Mouse (Mus musculus) ES-E14 (cell line): ENCODE measurements around the gene Copg1.

Experiments
- HCFC1 ChIP-seq: IDR thresholded peaks from 2 replicates; pipeline ENCODE4 v1.6.1; 2012; ENCODE audit warnings: low read length, inconsistent platforms, borderline replicate concordance; ENCODE audit not compliant: insufficient read depth
- ZNF384 ChIP-seq: IDR thresholded peaks from 2 replicates; pipeline ENCODE4 v1.6.1; 2012; ENCODE audit warnings: low read depth, low read length, inconsistent platforms

GRCm38 (mm10) chr6:87851871-87852270 is 35.7 kb upstream of the Copg1 start:
- TF ChIP-seq HCFC1 (no peak), ZNF384 (no peak)
